Mouse (Mus musculus) bone marrow macrophage, adult 2 months (primary cell): ENCODE data around the gene Vti1a.

ENCODE experiments used
- CTCF ChIP-seq: IDR thresholded peaks from 2 replicates; pipeline ENCODE4 v1.5.1; 2012; ENCODE audit warnings: low read depth, mild to moderate bottlenecking, low read length, moderate library complexity
- POLR2A ChIP-seq: IDR thresholded peaks from 2 replicates; pipeline ENCODE4 v1.6.1; 2012; ENCODE audit warnings: mild to moderate bottlenecking, low read depth, low read length, borderline replicate concordance

DNA sequence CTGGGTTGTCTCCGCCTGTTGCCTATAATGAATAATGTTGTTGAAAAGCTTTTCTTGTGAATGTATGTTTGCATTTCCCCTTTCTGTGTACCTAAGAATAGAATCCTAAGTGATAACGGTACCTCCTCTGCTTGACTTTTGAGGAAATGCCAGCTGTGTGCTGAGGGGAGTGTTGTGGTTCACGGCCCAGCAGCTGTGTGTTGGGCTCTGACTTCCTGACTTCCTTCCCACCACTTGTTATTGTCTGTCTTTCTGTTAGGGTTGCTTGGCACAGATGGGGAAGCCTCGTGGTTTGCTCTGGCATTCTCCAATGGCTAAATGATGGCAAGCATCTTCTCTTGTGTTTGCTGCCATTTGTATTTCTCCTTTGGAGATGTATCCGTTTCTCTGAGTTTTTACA is 228.4 kb downstream of the Vti1a start:
- TF ChIP-seq CTCF: no peak
- no peak for TF ChIP-seq POLR2A
